Mouse (Mus musculus) leukemia stem cell, adult 10-12 weeks (primary cell): Measurements from ENCODE around the gene Triml1. TPM values are rescaled to one million over a fixed set of nuclear protein-coding genes. Genes with fewer than 3 reads are reported as not detected.

ENCODE experiments used
- polyA plus RNA-seq: library from polyadenylated mRNA; stranded (reverse); fragments of >175 nt; gene quantifications from 2 replicates; pipeline ENCODE4 v1.2.3, GENCODE M21; 2012; ENCODE audit warnings: low replicate concordance

The Triml1 gene
- not detected in 2 replicates for polyA plus RNA-seq

DNA sequence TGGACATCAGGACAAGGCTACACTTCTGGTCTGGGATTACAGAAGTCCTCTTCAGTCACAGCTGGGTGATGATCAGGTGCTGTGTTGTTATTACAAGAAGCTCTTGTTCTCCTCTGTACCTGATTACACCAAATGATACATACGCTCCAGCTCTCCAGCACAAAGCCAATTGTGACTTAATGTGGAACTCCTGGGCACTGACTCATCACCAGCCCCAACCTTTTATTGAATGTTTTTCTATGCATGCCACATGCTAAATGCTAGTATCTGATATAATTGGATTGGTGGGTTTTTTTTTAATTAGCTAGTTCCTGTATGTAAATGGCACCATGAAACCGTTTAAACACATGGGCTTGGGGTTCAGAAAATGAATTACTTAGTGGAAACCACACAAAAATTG lies at the start of gene Triml1:
TSS of gene Triml1 (minus strand) at position 101 of the 400 bp plus-strand sequence.

DNA sequence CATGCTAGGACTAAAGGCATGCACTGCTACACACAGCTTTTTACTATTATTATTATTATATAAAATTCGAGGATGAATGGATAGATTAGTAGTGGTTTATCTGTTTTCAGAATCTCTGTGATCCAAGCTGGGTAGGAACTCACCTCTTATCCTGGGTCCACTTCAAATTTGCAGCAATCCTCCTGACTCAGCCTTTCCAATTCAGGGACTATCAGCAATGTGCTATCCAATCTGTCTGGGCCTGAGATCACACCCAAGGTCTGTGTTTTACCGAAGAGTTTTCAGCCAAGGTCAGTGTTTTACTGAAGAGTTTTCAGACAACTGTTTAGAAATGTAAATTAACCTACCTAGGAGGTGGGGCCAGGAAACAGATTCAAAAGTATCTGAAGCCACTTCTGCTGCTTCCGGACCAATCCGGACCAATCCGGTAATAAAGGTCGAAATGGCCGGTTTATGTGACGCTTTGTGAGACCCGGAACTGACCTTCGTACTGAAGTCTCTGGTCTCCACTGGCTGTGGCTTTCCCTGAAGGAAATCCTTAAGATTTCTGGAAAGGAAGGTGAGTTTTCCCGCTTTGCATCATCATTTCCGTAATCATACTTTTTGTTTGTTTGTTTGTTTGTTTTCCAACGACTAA lies 38.9 kb upstream of the Triml1 start, which contains the start of gene Triml2:
TSS of gene Triml2 (plus strand) at position 488 of the 637 bp plus-strand sequence.

Other genes starting within 250 kb of the Triml1 start
- gene Triml2, start 39.1 kb upstream of the Triml1 start, polyA plus RNA-seq, result not detected in 2 replicates
- gene Zfp42, start 165.5 kb upstream of the Triml1 start, polyA plus RNA-seq, result not detected in 2 replicates